Mouse (Mus musculus): ENCODE measurements around the gene Esrra.

DNA sequence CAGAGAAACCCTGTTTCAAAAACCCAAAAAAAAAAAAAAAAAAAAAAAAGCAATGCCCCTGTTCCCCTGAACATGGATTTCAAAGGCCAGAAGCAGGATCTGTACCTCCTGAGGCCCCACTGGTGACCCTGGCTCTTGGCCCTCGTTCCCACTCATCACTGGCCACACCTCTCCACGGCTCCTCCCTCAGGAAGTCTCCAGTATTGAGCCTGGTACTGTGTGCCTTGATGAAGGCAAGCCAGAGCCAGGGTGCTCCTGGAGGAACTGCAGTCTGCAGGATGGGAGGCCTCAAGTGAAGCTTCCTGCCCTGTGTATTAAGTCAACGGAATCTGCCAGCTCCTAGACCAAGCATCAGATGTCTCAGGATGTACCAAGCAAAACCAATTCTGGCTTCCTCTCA lies 15.4 kb downstream of the Esrra start:
- TF ChIP-seq CTCF (IDR thresholded peaks at IDR 0.05; ENCODE audit: insufficient read depth, low read depth, low read length), result no peak
- no peak for TF ChIP-seq POLR2A (IDR thresholded peaks at IDR 0.05; ENCODE audit: insufficient read depth, low read depth, low read length)

Data from olfactory bulb, adult 2 months (tissue).